In the genomic region with DNA sequence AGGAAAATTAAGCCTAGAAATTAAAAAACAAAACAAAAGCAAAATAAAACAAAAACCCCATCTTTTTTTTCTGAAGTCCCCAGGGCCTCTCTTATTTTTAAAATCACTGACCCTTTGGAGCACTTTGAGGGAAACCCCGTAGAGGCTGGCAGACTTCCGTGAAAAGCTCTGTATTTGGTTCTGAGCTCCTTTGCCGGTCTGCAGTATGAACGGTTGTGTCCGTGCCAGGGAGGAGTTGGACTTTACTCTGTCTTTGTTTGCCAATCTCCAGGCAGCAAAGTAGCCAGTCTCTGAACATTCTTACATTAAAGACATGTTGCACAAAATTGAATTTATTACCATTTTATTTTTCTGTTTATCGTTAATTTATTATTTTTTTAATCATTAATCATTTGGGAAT, we compare ENCODE assay signal across 23 mouse cellular contexts. TPM values are rescaled to one million over a fixed set of nuclear protein-coding genes. Genes with fewer than 3 reads are reported as not detected.
DNase-seq lines count a peak whose midpoint lies in the region; ATAC-seq and TF ChIP-seq lines count a peak whose summit lies in the region.
"Had no signal": no experiment of that assay in that cellular context is flagged by ENCODE, and none has a peak within 500 bp of the region (broad histone marks: within the 10 kb centered on the region; RNA-seq: fewer than 3 reads in every experiment).

No protein-coding gene starts in this region.

- 71% methylated on average over 6 of the region's 6 CpGs for WGBS in liver, postnatal 0 days (ENCODE audit: insufficient replicate concordance)
- WGBS in liver, embryonic 11.5 days: 77% methylated on average over 6 of the region's 6 CpGs
- WGBS in large intestine, adult 2 months: 26% methylated on average over 6 of the region's 6 CpGs

- DNase-seq in cerebellum, postnatal 10 days: peak; percentile 50 to 55
- DNase-seq in cerebellum, adult 8-10 months: no peak
- DNase-seq in liver, postnatal 0 days: peak; percentile 34
- no peak for DNase-seq in liver, embryonic 11.5 days (ENCODE audit: low spot score)
- peak; percentile 59 for DNase-seq in large intestine, adult 2 months (ENCODE audit: low read depth, low spot score)
- no peak for DNase-seq in layer of hippocampus, adult 11-12 months (ENCODE audit: low spot score)
- DNase-seq in gastrocnemius, postnatal 14 days: no peak
- DNase-seq: cerebellum, adult 9-10 months; gastrocnemius, postnatal 10 days; heart, postnatal 4 days; lung, postnatal 10 days; right cerebral cortex, postnatal 14 days; thymus, postnatal 14 days had no signal

- H3K27me3 ChIP-seq in liver, postnatal 0 days (ENCODE audit: insufficient read depth, low read length): no peaks in the 10 kb centered on the region
- H3K27me3 ChIP-seq in liver, embryonic 11.5 days (replicated peaks; ENCODE audit: control insufficient read depth, insufficient read depth, low read length): no peaks in the 10 kb centered on the region
- H3K27me3 ChIP-seq: embryonic facial prominence, embryonic 12.5 days; limb, embryonic 13.5 days had no signal

- H3K4me1 ChIP-seq in liver, postnatal 0 days (ENCODE audit: insufficient read depth): peaks cover 23% of the 10 kb centered on the region
- peaks cover 21% of the 10 kb centered on the region for H3K4me1 ChIP-seq in liver, embryonic 11.5 days (replicated peaks; ENCODE audit: control insufficient read depth, insufficient read depth, low read length)

- intact Hi-C loops in gastrocnemius, postnatal 14 days (cut with DNase I; ENCODE audit: low total_unique reads): no loop called here

- TF ChIP-seq EP300 in liver, postnatal 0 days (IDR thresholded peaks at IDR 0.05; ENCODE audit: low read depth): no peak

- no peak overlapping the region for H3K9ac ChIP-seq in liver, postnatal 0 days (replicated peaks)
- H3K9ac ChIP-seq in liver, embryonic 11.5 days (ENCODE audit: low read depth, low read length): no peak overlapping the region
- H3K9ac ChIP-seq: embryonic facial prominence, embryonic 12.5 days; forebrain, embryonic 13.5 days; heart, embryonic 13.5 days; hindbrain, embryonic 15.5 days; limb, embryonic 13.5 days; midbrain, embryonic 13.5 days; neural tube, embryonic 12.5 days had no signal

- no peak overlapping the region for H3K27ac ChIP-seq in liver, postnatal 0 days (ENCODE audit: low read depth)
- H3K27ac ChIP-seq in liver, embryonic 11.5 days (ENCODE audit: low read depth, low read length): no peak overlapping the region
- H3K27ac ChIP-seq: embryonic facial prominence, embryonic 12.5 days; forebrain, embryonic 13.5 days; heart, embryonic 13.5 days; hindbrain, embryonic 15.5 days; limb, embryonic 13.5 days; midbrain, embryonic 13.5 days; neural tube, embryonic 12.5 days had no signal

- TF ChIP-seq CTCF in liver, postnatal 0 days (IDR thresholded peaks at IDR 0.05; ENCODE audit: low read depth): no peak

- ATAC-seq in liver, postnatal 0 days: no peak
- no peak for ATAC-seq in liver, embryonic 11.5 days (replicated peaks; ENCODE audit: low FRiP score)
- ATAC-seq: CD4-positive, CD25-positive, alpha-beta regulatory T cell, adult 4 months; forebrain, embryonic 13.5 days; midbrain, embryonic 13.5 days had no signal

- H3K4me3 ChIP-seq in liver, postnatal 0 days (ENCODE audit: low read depth, low read length): no peak overlapping the region
- no peak overlapping the region for H3K4me3 ChIP-seq in liver, embryonic 11.5 days (ENCODE audit: low read depth, low read length)
- H3K4me3 ChIP-seq: embryonic facial prominence, embryonic 12.5 days; erythroblast, embryonic 14.5 days; forebrain, embryonic 13.5 days; heart, embryonic 13.5 days; hindbrain, embryonic 15.5 days; limb, embryonic 13.5 days; midbrain, embryonic 13.5 days; neural tube, embryonic 12.5 days had no signal

- no peaks in the 10 kb centered on the region for H3K9me3 ChIP-seq in liver, postnatal 0 days (ENCODE audit: low read length)
- H3K9me3 ChIP-seq in liver, embryonic 11.5 days (ENCODE audit: control insufficient read depth, low read length): no peaks in the 10 kb centered on the region
- H3K9me3 ChIP-seq: forebrain, embryonic 13.5 days; heart, embryonic 13.5 days; hindbrain, embryonic 15.5 days; limb, embryonic 13.5 days; midbrain, embryonic 13.5 days; neural tube, embryonic 12.5 days had no signal

- no peaks in the 10 kb centered on the region for H3K36me3 ChIP-seq in liver, postnatal 0 days (replicated peaks; ENCODE audit: insufficient read depth, low read length)
- no peaks in the 10 kb centered on the region for H3K36me3 ChIP-seq in liver, embryonic 11.5 days (ENCODE audit: control insufficient read depth, insufficient read depth, low read length)
- H3K36me3 ChIP-seq: embryonic facial prominence, embryonic 12.5 days; G1E; heart, embryonic 13.5 days; hindbrain, embryonic 15.5 days; neural tube, embryonic 12.5 days had no signal

- peak overlapping the region; percentile 26; the same call in 1 of the 2 replicates for H3K4me2 ChIP-seq in liver, postnatal 0 days (ENCODE audit: low read depth, low read length)
- H3K4me2 ChIP-seq in liver, embryonic 11.5 days: no peak overlapping the region
- H3K4me2 ChIP-seq: embryonic facial prominence, embryonic 12.5 days; forebrain, embryonic 13.5 days; heart, embryonic 13.5 days; hindbrain, embryonic 15.5 days; limb, embryonic 13.5 days; midbrain, embryonic 13.5 days; neural tube, embryonic 12.5 days had no signal

RNA-seq across cellular contexts. Expression of gene Map2k6, which starts 45.7 kb away (rescaled TPM):
- polyA plus RNA-seq in liver, postnatal 0 days (2015; fragmentation: Nextera tagmentation; extraction: Ambion mirVana): 3.7 and 4.2 TPM in 2 replicates
- polyA plus RNA-seq in liver, embryonic 11.5 days (2014; fragmentation: Nextera tagmentation; extraction: Ambion mirVana): 14.8 and 15.0 TPM in 2 replicates
- polyA plus RNA-seq in large intestine, adult 2 months (2012; rRNA removed): 3.5 and 4.5 TPM in 2 replicates
- total RNA-seq in gastrocnemius, postnatal 14 days (2021): 10 to 100 TPM; 24.0 to 30.4 TPM
- polyA plus RNA-seq: erythroblast, embryonic 14.5 days; G1E had no signal

Comparison
In these comparisons a context has a peak if more than half of its experiments do, and no peak if none do; other contexts are left out.
1. DNase-seq: peak in cerebellum, postnatal 10 days (2 of 2), liver, postnatal 0 days (single experiment) and large intestine, adult 2 months (single experiment); none in cerebellum, adult 8-10 months (single experiment), liver, embryonic 11.5 days (single experiment), layer of hippocampus, adult 11-12 months (single experiment) and gastrocnemius, postnatal 14 days (single experiment).